In the genomic region with DNA sequence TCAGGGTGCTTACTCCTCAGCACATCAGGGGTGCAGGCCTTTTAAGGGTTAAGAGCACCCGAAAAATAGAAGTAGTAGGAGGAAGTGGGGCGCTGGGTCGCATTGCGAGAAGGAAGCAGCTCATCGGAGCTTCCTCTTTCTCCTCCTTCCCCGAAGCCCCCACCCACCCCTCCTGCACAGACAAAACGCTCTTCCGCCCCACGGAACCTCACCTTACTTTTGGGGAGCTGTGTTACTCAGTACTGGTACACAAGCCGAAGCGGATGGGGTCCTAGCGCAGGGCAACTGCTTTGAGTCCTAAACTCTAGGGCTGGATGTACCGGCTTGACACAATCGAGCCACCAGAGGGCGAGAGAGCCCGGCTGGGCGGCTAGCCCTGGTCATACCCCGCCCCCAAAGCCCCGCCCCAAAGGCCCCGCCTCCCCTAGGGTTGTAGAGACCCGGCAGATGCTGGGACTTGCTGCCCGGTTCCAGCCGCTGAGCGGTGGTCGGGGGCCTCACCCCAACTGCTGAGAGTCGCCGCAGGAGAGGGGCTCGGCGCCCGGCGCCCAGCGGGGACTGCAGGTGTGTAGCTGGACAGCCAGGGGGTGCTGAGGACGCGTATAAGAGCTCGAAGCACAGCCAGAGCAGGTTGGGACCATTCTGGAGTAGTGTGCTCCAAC, we compare ENCODE assay signal across 8 mouse cellular contexts. TPM values are rescaled to one million over a fixed set of nuclear protein-coding genes. Genes with fewer than 3 reads are reported as not detected.
A peak's percentile ranks its signal among the peaks of the same experiment; 100 is the strongest.
DNase-seq lines count a peak whose midpoint lies in the region; ATAC-seq and TF ChIP-seq lines count a peak whose summit lies in the region.

A gene (plus strand): TSS at position 423 of the 662 bp plus-strand sequence.

- dilution Hi-C loops in CH12.LX (cut with MboI; ENCODE audit: extremely low pct_ligation_motif_present, extremely low pct_unique_long_range_greater_than_20kb, low sequenced_read_pairs): no loop called here

- peak within 1 kb of the TSS; percentile 73 for H3K9ac ChIP-seq in CH12.LX (ENCODE audit: insufficient read depth, low read depth)
- H3K9ac ChIP-seq in forebrain, postnatal 0 days: no peak within 1 kb of the TSS
- H3K9ac ChIP-seq in lung, postnatal 0 days (replicated peaks; ENCODE audit: low read depth): no peak within 1 kb of the TSS

- peaks cover 26 to 55% of the 10 kb centered on the region in 2 experiments for H3K4me1 ChIP-seq in CH12.LX (ENCODE audit: control insufficient read depth in 1 of 2, insufficient read depth in 2 of 2)
- peaks cover 2% of the 10 kb centered on the region; the same call in 1 of the 2 replicates for H3K4me1 ChIP-seq in brown adipose tissue, adult 24 weeks (ENCODE audit: control insufficient read depth, insufficient read depth, insufficient read length, low read length)
- H3K4me1 ChIP-seq in forebrain, postnatal 0 days (ENCODE audit: insufficient read depth): no peaks in the 10 kb centered on the region
- H3K4me1 ChIP-seq in lung, postnatal 0 days (ENCODE audit: insufficient read depth, low read depth, low read length): no peaks in the 10 kb centered on the region

- no peak for TF ChIP-seq EP300 in CH12.LX (IDR thresholded peaks at IDR 0.05; ENCODE audit: low read length)
- TF ChIP-seq EP300 in lung, postnatal 0 days (IDR thresholded peaks at IDR 0.05): no peak

- peak within 1 kb of the TSS; percentile 66 to 88 (median 72) for H3K4me3 ChIP-seq in CH12.LX (replicated peaks in 1 of 3; ENCODE audit: low read depth in 2 of 3, low read length in 2 of 3, poor library complexity in 1 of 3)
- peak within 1 kb of the TSS; percentile 90 for H3K4me3 ChIP-seq in brown adipose tissue, adult 24 weeks (ENCODE audit: insufficient read depth, low read depth, low read length)
- peak within 1 kb of the TSS; percentile 35 for H3K4me3 ChIP-seq in forebrain, postnatal 0 days (ENCODE audit: low read depth, low read length)
- H3K4me3 ChIP-seq in lung, postnatal 0 days (ENCODE audit: low read depth, low read length): peak within 1 kb of the TSS; percentile 33

- ATAC-seq in forebrain, postnatal 0 days: peak; percentile 86
- ATAC-seq in lung, postnatal 0 days: peak; percentile 95

- peak; percentile 60 for TF ChIP-seq RAD21 in CH12.LX (IDR thresholded peaks at IDR 0.05; ENCODE audit: low read depth, low read length)

- TF ChIP-seq POLR2A in CH12.LX (IDR thresholded peaks at IDR 0.05; ENCODE audit: low read depth, low read length): peak; percentile 70

- in situ Hi-C loops in CH12.LX (cut with MboI; ENCODE audit: low pct_ligation_motif_present, low pct_unique_long_range_greater_than_20kb, low sequenced_read_pairs): loop anchor here (10.0 kb wide), 1 partner anchor 123 kb away; a partner anchor contains a TSS

- peak; percentile 93 for DNase-seq in CH12.LX (ENCODE audit: extremely low read depth)
- DNase-seq in forebrain, postnatal 0 days: peak; percentile 67
- peak; percentile 87 for DNase-seq in heart, postnatal 4 days
- peak; percentile 6 to 54 for DNase-seq in layer of hippocampus, adult 8-10 months (ENCODE audit: low spot score in 2 of 2)
- DNase-seq in lung, postnatal 0 days (ENCODE audit: low spot score): peak; percentile 84
- DNase-seq in ovary, postnatal 10 days (ENCODE audit: low spot score): peak; percentile 66
- peak; percentile 97 for DNase-seq in thymus, postnatal 0 days (ENCODE audit: low spot score)

- H3K27ac ChIP-seq in CH12.LX (ENCODE audit: insufficient read depth, low read depth): no peak within 1 kb of the TSS
- H3K27ac ChIP-seq in brown adipose tissue, adult 24 weeks (replicated peaks; ENCODE audit: low read depth, low read length): peak within 1 kb of the TSS; percentile 89
- H3K27ac ChIP-seq in forebrain, postnatal 0 days (ENCODE audit: low read depth, low read length): no peak within 1 kb of the TSS
- no peak within 1 kb of the TSS for H3K27ac ChIP-seq in lung, postnatal 0 days (ENCODE audit: low read length)

- whole genome bisulfite sequencing in forebrain, postnatal 0 days: 12% methylated on average over 35 of the region's 35 CpGs
- WGBS in lung, postnatal 0 days: 5% methylated on average over 35 of the region's 35 CpGs

- no peaks in the 10 kb centered on the region for H3K27me3 ChIP-seq in CH12.LX (replicated peaks)
- peaks cover 7% of the 10 kb centered on the region; the same call in 1 of the 2 replicates for H3K27me3 ChIP-seq in forebrain, postnatal 0 days (ENCODE audit: insufficient read depth, low read length)
- H3K27me3 ChIP-seq in lung, postnatal 0 days (replicated peaks; ENCODE audit: insufficient read depth, low read length): no peaks in the 10 kb centered on the region

- TF ChIP-seq CTCF in CH12.LX (conservative IDR thresholded peaks at IDR 0.05 in 1 of 2, IDR thresholded peaks at IDR 0.05 in 1 of 2; ENCODE audit: low read depth in 2 of 2, low read length in 2 of 2): peak; percentile 16 to 80; a peak in 3 of 4 replicates
- peak; percentile 61 for TF ChIP-seq CTCF in forebrain, postnatal 0 days (IDR thresholded peaks at IDR 0.05; ENCODE audit: low read depth)
- TF ChIP-seq CTCF in lung, postnatal 0 days (IDR thresholded peaks at IDR 0.05): peak; percentile 76

- H3K79me2 ChIP-seq in CH12.LX (replicated peaks; ENCODE audit: control insufficient read depth, extremely low read depth, insufficient read depth, poor library complexity, severe bottlenecking): no peaks in the 10 kb centered on the region

- H3K9me3 ChIP-seq in CH12.LX (replicated peaks; ENCODE audit: low read length): no peaks in the 10 kb centered on the region
- H3K9me3 ChIP-seq in forebrain, postnatal 0 days (ENCODE audit: low read length): no peaks in the 10 kb centered on the region
- no peaks in the 10 kb centered on the region for H3K9me3 ChIP-seq in lung, postnatal 0 days (ENCODE audit: low read length)

- H3K36me3 ChIP-seq in CH12.LX (replicated peaks in 1 of 2; ENCODE audit: control insufficient read depth in 1 of 2, insufficient read depth in 1 of 2, low read length in 1 of 2): peaks cover 0 to 4% of the 10 kb centered on the region in 2 experiments
- no peaks in the 10 kb centered on the region for H3K36me3 ChIP-seq in forebrain, postnatal 0 days (ENCODE audit: insufficient read depth)
- no peaks in the 10 kb centered on the region for H3K36me3 ChIP-seq in lung, postnatal 0 days (ENCODE audit: insufficient read depth, low read length)

- peak within 1 kb of the TSS; percentile 93 for H3K4me2 ChIP-seq in CH12.LX (ENCODE audit: insufficient read depth, low read depth, poor library complexity, severe bottlenecking)
- H3K4me2 ChIP-seq in forebrain, postnatal 0 days (ENCODE audit: low read depth): peak within 1 kb of the TSS; percentile 51
- peak within 1 kb of the TSS; percentile 62 for H3K4me2 ChIP-seq in lung, postnatal 0 days (replicated peaks; ENCODE audit: low read depth, low read length)

TF ChIP-seq in CH12.LX, 34 proteins besides CTCF, POLR2A, EP300 and RAD21:
- TF ChIP-seq TCF12 (IDR thresholded peaks at IDR 0.05; ENCODE audit: low read depth, low read length) (peak; percentile 39; the same call in 1 of the 2 replicates), SMC3 (IDR thresholded peaks at IDR 0.05; ENCODE audit: low read depth, low read length) (peak; percentile 72), MEF2A (IDR thresholded peaks at IDR 0.05; ENCODE audit: borderline replicate concordance, low read depth, low read length) (no peak), NRF1 (IDR thresholded peaks at IDR 0.05; ENCODE audit: low read depth, low read length) (0 out of 2 replicates have a peak, but pooled peaks have one; percentile 19), ELF1 (IDR thresholded peaks at IDR 0.05; ENCODE audit: low read depth, low read length) (0 out of 2 replicates have a peak, but pooled peaks have one; percentile 10), JUN (IDR thresholded peaks at IDR 0.05; ENCODE audit: insufficient read depth, low read depth, low read length) (no peak), TBP (conservative IDR thresholded peaks at IDR 0.05; ENCODE audit: low read depth, low read length) (0 out of 2 replicates have a peak, but pooled peaks have one; percentile 37), NELFE (IDR thresholded peaks at IDR 0.05; ENCODE audit: low read depth, low read length) (0 out of 2 replicates have a peak, but pooled peaks have one; percentile 49)

RNA-seq across cellular contexts. Expression of the gene that starts here (rescaled TPM):
- total RNA-seq in CH12.LX (2012; rRNA removed) (5.7 and 8.3 TPM in 2 replicates), CH12.LX (2014; rRNA removed) (2.9 and 3.5 TPM in 2 replicates)
- polyA plus RNA-seq in CH12.LX (2012; ENCODE audit: insufficient read length, low read depth): 7.3 and 9.4 TPM in 2 replicates
- polyA plus RNA-seq in brown adipose tissue, adult 24 weeks (2012; ENCODE audit: insufficient read depth, insufficient read length, missing spikeins): 0.75 and 1.5 TPM in 2 replicates
- 0.54 and 1.8 TPM in 2 replicates for total RNA-seq in forebrain, postnatal 0 days (2014; rRNA removed)
- 0.24 and 0.54 TPM in 2 replicates for polyA plus RNA-seq in forebrain, postnatal 0 days (2015; fragmentation: Nextera tagmentation; extraction: Ambion mirVana)
- total RNA-seq in heart, postnatal 4 days (2021): 1 to 10 TPM; 1.2 TPM
- 1 to 10 TPM; 1.7 to 6.8 (median 3.3) TPM for total RNA-seq in layer of hippocampus, adult 8-10 months (2022)
- 1.1 and 1.2 TPM in 2 replicates for polyA plus RNA-seq in lung, postnatal 0 days (2015; fragmentation: Nextera tagmentation; extraction: Ambion mirVana)
- polyA plus RNA-seq in thymus, postnatal 0 days (2015; fragmentation: Nextera tagmentation; extraction: Ambion mirVana): 10.5 and 12.0 TPM in 2 replicates

Comparison
In these comparisons a context has a peak if more than half of its experiments do, and no peak if none do; other contexts are left out.
1. DNase-seq: peak in every context shown above with its lines; median percentile 97 in thymus, postnatal 0 days; 93 in CH12.LX; 87 in heart, postnatal 4 days; 84 in lung, postnatal 0 days; 67 in forebrain, postnatal 0 days; 66 in ovary, postnatal 10 days; 30 in layer of hippocampus, adult 8-10 months.
2. H3K4me3 ChIP-seq: peak in every context shown above with its lines; median percentile 90 in brown adipose tissue, adult 24 weeks; 72 in CH12.LX; 35 in forebrain, postnatal 0 days; 33 in lung, postnatal 0 days.